Mouse (Mus musculus) testis, postnatal 14 days (tissue): ENCODE data around the gene Lcn11.
"Not testable (repeated sequence)": the region's sequence is repeated elsewhere in the genome, so short reads cannot be mapped to it uniquely, and the experiment has no call there.

Experiments used
- DNase-seq: peaks from one replicate; pipeline ENCODE4 v3.0.0; 2021; ENCODE audit warnings: low spot score

The Lcn11 gene

GRCm38 (mm10) chr2:25776717-25777116 is at the start of gene Lcn11:
TSS of gene Lcn11 (plus strand) at chr2:25777017.
- no peak for DNase-seq

DNA sequence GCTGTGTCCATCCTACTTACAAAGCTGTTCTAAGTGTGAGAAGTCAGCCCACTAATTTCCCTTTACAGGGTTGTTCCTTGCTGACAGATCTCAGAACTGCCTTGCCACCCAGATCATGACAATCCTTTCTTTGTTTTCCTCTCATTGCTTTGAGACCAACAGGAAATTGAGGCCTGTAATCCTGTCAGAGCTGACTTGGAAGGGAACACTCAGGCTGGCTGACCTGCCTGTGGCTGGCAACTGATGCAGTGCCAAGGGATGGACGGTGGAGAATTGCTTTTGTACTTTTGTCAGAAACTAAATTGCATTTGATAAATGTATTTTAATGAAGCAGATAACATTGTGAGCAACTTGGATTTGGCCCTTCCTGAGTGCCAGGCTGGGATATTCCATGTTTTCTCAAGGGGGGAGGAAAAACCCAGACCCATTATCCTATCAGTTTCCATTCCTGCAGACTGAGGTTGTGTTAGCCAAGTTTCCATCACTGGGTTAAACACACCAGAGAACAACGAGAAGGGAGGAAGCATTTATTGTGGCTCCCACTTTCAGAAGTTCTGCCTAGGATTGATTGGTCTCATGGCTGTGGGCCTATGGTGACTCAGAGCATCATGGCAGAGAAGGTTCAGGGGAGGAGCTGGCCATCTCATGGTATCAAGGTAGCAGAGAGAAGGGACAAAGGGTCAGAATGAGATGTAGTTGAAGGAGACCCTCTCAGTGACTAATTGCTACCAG is 43.5 kb upstream of the Lcn11 start:
- no peak for DNase-seq

GRCm38 (mm10) chr2:25736709-25737108 is 40.1 kb upstream of the Lcn11 start, which contains the start of gene Obp2b:
TSS of gene Obp2b (plus strand) at chr2:25737009.
- DNase-seq, result not testable (repeated sequence)

GRCm38 (mm10) chr2:25741671-25742070 is 35.1 kb upstream of the Lcn11 start:
- DNase-seq, result no peak

GRCm38 (mm10) chr2:25754201-25754600 is 22.6 kb upstream of the Lcn11 start:
- DNase-seq, result no peak

DNA sequence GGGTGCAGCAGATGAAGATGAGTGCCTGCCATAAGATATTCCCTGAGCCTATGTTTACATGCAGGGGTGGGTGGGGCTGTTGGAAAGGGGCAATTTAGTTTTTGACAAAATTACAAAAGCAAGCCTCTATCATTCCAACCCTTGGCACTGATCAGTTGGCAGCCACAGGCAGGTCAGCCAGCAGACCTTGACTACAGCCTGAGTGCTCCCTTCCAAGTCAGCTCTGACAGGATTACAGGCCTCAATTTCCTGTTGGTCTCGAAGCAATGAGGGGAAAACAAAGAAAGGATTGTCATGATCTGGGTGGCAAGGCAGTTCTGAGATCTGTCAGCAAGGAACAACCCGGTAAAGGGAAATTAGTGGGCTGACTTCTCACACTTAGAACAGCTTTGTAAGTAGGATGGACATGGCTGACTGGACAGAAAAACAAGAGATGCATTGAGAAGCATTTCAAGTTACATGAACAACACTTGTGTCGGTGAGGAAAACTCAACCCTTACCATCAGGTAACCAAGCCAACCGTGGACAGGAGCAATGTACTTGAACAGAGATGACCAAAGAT is 18.7 kb upstream of the Lcn11 start:
- no peak for DNase-seq

- DNase-seq, result no peak
Observed at GRCm38 (mm10) chr2:25765269-25765668, 11.5 kb upstream of the Lcn11 start, which contains the start of gene Lcn3. TSS of gene Lcn3 (plus strand) at chr2:25765569.

GRCm38 (mm10) chr2:25767764-25768163 is 9.1 kb upstream of the Lcn11 start:
- DNase-seq, result no peak

DNA sequence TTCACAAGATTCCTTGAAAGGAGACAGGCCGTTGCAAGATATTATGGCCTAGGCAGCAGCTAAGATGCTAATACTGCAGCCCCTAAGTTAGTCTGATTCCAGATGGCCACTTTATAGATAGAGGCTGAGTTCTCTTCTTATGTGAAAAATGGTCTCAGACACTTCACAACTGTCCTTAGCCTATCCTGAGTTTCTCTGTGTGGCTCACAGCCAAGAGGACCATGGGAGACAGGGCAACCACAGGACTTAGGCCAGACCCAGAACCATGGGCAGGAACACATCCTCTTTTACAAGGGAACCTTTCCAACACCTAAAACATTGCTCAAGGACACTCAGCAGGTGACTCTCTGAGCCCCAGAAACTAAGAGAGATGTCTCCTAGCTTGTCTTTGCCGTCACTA is 3.3 kb upstream of the Lcn11 start:
- DNase-seq, result no peak

DNA sequence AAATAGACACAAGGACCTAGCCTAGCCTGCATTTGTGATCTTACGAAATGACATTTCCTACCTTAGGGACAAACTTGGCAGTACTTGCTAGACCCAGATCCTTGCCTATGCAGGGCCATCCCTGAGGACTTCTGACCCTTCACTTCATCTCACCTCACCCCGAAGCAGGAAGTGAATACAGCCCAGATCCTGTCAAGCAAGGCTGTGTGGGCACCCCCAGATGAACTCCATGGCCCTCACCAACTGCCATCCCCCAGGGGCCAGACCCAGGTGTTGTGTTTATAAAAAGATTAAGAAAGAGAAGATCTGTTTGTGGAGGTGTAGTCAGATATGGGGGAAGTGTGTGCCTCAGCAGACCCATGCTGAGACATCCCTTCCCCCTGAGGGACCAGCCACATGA is 2.2 kb upstream of the Lcn11 start:
- DNase-seq, result no peak

DNA sequence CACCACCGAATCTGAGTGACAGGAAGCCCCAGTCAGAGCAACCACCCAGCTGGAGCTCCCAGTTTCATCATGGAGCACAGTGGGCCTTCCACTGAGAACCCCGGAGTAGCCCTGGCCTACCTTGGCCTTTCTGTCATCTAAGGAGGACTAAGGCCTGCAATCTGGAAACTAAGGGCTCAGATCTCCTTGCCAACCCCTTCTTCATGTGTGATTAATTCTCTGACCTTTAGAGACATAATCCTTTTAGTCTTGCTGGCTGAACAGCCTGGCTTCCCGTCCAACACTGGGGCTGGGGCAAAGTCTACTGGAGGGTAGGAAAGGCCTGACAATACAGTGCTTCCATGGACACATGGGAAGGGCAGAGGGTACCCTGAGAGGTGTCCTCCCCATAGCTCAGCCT is 826 bp upstream of the Lcn11 start:
- DNase-seq, result no peak

DNA sequence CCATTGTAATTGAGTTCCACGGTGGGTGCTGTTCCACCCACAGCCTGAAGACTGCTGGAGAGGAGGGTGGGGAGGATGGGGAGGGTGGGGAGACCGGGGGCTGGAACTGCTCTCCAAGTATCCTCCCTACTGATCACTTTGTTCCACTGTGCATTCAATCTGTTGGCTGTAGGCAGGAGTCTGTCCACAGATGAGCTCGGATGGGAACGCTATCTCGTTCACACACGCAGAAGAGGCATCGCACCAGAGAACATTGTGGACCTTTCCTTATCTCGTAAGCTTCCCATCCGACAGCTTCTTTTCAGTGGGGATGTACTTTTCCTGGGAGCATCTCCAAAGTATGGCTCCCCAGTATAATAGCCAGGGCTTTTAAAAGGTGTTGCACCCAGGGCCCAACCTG is 2.3 kb downstream of the Lcn11 start:
- peak; percentile 57 for DNase-seq

- DNase-seq, result no peak
Observed at GRCm38 (mm10) chr2:25780921-25781320, 4.1 kb downstream of the Lcn11 start.

- no peak for DNase-seq
Observed at GRCm38 (mm10) chr2:25781957-25782356, 5.1 kb downstream of the Lcn11 start, which contains the start of gene Gm13539. TSS of gene Gm13539 (plus strand) at chr2:25782257.

GRCm38 (mm10) chr2:25785573-25786322 is 8.9 kb downstream of the Lcn11 start:
- DNase-seq, result no peak

DNA sequence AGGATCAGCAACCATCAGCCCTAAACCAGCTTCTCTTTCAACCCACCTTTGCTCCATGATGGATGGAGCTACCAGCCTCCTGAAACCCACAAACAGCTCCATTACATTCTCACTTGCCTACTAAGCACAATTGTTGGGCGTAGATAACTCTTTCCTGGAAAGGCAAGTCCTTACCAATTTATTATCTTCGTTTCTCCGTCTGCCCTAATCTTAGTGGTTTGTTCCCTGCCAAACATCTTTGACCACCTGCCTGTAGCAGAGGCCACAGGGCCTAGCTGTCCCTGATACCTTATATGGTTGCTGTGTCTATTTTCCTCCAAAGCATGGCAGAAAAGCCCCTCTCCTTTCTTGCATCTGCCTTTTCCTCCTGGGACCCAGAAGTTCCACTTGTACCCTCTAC is 12.3 kb downstream of the Lcn11 start:
- no peak for DNase-seq

DNA sequence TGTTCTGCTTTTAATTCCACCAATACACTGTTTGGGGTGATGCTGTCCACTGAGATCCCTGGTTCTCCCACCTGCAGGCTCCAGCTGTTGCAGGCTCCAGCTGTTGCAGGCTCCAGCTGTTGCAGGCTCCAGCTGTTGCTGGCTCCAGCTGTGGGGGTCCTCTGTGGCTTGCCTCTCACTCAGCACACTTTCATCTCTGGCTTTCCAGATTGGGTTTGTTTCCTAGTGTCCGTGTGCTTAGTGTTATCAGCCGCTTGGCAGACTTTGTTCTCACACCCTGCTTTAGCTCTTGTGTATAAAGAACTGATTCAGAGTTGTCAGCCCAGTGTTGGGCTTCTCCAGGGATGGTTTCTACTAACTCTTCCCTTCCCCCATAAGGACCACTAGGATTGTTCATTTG is 20.8 kb downstream of the Lcn11 start:
- DNase-seq, result no peak

- no peak for DNase-seq
Observed at GRCm38 (mm10) chr2:25798065-25798464, 21.2 kb downstream of the Lcn11 start.

DNA sequence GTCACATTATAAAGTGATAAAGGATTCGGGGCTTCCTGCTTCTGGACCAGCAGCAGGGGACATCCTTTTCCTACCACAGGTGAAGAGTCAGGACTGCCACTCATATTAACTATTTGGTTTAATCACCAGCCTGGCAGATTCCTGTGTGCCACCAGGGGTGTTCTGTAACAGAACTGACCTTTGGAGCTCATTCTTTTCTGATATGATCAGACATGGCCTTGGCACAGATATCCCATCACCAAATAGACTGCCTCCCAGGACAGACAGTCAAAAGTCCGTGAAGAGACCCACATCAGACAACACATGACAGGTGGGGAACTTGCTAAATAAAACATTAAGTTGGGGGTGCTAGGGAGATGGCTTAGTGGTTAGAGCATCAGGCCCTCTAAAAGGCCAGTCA is 34.9 kb downstream of the Lcn11 start:
- no peak for DNase-seq

- DNase-seq, result no peak
Observed at GRCm38 (mm10) chr2:25813364-25813763, 36.5 kb downstream of the Lcn11 start.

DNA sequence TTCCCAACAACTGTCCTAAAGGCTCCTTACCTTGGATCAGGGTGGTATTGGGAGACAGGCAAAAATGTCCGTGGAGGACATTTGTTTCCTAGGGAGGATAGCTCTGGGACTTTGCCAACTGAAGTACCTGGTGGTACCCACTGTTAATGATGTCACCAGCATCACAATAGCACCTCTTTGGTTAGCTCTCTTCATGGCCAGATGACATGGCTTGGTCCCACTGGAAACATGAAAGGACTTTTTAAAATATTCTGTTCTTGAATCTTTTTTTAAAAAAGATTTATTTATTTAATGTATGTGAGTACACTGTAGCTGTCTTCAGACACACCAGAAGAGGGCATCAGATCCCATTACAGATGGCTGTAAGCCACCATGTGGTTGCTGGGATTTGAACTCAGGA is 38.9 kb downstream of the Lcn11 start, which contains the start of gene Glt6d1:
Glt6d1 (minus strand) TSS at position 101 of the 400 bp plus-strand sequence.
- not testable (repeated sequence) for DNase-seq

GRCm38 (mm10) chr2:25822806-25823205 is 46.0 kb downstream of the Lcn11 start, which contains the start of gene Lcn9:
TSS of gene Lcn9 (plus strand) at chr2:25823153.
- DNase-seq, result no peak

DNA sequence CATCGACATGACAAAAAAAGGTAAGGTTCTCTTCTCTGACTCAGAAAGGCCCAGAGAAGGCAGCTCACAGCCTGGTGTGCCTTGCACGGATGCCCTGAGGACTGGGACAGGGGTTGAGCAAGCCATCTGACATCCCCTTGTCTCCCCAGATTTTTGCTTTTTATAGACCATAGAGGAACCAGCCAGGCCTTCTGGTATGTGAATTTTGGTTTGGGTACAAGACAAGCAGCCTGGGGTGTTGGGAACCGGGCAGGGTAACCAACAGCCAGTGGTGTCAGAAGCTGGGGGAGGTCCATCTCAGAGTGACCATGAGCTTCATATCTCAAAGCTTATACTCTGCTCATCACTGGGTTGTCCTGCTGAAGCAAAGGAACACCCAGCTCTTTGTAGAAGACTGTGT is 47.9 kb downstream of the Lcn11 start:
- no peak for DNase-seq
